Mouse (Mus musculus): ENCODE results near the gene St5. TPM values are rescaled to one million over a fixed set of nuclear protein-coding genes. Genes with fewer than 3 reads are reported as not detected.

Gene St5
- total RNA-seq, 4 experiments from 2014 or later, result 14.4 to 18.3 (median 15.7) TPM

- no peak for DNase-seq (ENCODE audit: low spot score in 2 of 2)
Measured at GRCm38 (mm10) chr7:109568391-109568892, 135.0 kb downstream of the St5 start.

- no peak for DNase-seq (ENCODE audit: low spot score in 2 of 2)
Measured at GRCm38 (mm10) chr7:109566841-109567768, 136.3 kb downstream of the St5 start.

DNA sequence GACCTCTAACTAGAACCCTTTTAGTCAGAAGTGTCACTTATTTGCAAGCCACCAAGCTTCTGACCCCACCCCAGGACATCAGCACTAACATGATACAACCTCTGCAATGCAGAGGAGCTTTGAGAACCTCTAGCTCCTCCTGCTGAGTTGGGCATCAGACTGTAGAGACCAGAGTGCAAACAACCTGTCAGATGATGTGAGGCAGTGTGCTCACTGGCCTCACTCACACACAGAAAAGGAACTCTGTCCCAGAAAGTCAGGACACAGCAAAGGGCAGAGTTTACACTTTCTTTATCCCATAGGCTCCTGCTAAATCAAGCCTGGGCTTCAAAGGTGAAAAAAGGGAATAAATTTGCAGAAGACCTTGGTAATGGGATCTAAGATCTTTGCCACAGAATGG, 137.1 kb downstream of the St5 start:
- no peak for DNase-seq (ENCODE audit: low spot score in 2 of 2)

GRCm38 (mm10) chr7:109563775-109564362, 139.5 kb downstream of the St5 start:
- no peak for DNase-seq (ENCODE audit: low spot score in 2 of 2)

DNA sequence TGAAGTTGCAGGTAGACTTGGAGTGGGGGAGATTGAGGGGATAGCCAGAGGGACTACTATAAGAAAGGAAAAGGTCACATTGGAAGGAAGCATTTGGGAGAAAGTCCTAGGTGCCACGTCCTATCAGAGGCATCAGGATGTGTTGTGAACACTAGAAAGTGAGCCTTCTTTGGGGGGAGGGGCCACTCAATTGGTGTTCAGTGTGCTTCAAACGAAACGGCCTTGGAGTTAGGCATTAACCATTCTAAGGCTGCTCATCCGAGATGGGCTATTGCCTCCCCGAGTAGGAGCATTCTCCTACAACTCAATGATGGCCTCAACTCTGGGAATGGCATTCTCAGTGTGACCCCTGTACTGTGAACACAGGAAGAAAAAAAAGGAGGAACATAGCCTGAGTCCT, 140.7 kb downstream of the St5 start:
- no peak for DNase-seq (ENCODE audit: low spot score in 2 of 2)

GRCm38 (mm10) chr7:109562154-109562599, 141.2 kb downstream of the St5 start:
- DNase-seq (ENCODE audit: low spot score in 2 of 2), result no peak

DNA sequence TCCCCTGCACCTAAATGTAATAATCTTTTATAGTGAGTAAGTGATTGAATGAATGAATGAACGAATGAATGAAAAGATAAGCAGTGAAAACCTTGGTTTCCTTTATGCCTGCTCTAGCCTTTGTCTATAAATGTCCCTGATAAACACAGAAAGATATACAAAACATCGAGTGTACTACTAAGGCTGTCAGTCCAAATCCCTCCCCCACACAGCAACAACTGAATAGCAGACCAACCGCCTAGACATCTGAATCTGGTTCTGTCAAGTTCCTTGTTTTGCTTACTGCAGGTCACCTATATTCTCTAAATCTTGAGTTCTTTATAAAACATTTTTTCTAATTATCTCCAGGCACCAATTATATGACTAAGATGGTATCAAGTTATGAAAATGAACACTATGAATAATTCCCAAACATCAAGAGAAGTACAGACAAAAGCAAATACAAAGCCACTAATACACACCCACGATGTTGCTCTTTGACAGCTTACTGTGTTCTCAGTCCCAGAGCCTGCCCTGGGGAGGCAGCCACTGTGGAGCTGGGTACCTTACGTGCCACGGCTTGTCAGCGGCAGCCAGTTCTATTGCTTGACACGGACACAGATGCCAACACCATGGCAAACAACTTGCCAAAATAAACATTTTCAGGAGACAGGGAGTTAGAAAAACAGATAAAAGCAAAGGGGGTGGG, 141.8 kb downstream of the St5 start:
- DNase-seq (ENCODE audit: low spot score in 2 of 2), result no peak

- DNase-seq (ENCODE audit: low spot score in 2 of 2), result no peak
Measured at GRCm38 (mm10) chr7:109559536-109559935, 143.9 kb downstream of the St5 start.

GRCm38 (mm10) chr7:109546726-109547125, 156.7 kb downstream of the St5 start:
- peak in 1 of 2 experiments; percentile 22 for DNase-seq (ENCODE audit: low spot score in 2 of 2)

DNA sequence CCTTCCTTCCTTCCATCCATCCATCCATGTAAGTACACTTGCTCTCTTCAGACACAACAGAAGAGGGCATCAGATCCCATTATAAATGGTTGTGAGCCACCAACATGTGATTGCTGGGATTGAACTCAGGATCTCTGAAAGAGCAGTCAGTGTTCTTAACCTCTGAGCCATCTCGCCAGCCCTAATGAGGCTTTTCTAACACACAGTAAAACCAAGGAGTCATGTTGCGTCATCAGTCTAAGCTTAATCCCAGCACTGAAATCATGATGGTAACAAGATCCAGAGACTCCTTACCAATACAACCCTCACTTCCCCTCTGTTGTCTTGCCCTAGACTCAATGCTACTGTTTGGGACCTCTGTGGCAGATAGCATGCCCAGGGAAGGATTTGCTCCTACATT, 157.2 kb downstream of the St5 start:
- no peak for DNase-seq (ENCODE audit: low spot score in 2 of 2)

GRCm38 (mm10) chr7:109545255-109545993, 158.0 kb downstream of the St5 start:
- DNase-seq (ENCODE audit: low spot score in 2 of 2), result no peak

DNA sequence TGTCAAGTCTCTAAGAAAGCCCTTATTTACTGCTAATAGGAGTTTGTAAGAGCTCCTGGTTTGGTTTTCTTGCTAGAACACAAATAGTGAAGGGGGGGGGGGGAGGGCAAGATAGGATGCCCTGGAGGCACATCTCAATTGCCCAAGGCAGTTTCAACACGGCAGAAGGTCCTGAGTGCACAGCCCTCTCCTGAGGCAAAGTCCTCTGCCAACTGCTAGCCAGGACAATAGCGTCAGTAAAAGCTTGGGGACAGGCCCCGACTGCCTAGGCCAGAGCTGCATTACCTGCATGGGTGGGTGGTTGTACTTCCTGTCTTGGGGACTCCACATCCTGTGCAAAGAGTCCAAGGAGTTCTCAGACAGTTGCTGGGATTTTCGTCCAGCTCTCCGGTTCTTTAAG, 158.6 kb downstream of the St5 start:
- DNase-seq (ENCODE audit: low spot score in 2 of 2), result no peak

DNA sequence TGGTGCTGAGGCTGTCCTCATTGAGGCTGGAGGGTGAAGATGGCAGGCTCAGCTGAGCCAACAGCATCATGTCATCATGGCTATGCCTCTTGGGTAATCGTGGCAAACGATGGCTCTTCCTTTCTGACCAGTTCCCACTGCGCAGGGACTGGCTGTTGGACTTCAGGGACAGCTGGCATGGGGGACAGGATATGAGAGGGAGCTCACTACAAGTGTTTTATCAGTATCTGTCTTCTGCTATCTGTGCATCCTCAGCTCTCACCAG, 161.1 kb downstream of the St5 start:
- no peak for DNase-seq (ENCODE audit: low spot score in 2 of 2)

GRCm38 (mm10) chr7:109541609-109542363, 161.6 kb downstream of the St5 start:
- no peak for DNase-seq (ENCODE audit: low spot score in 2 of 2)

GRCm38 (mm10) chr7:109540902-109541301, 162.5 kb downstream of the St5 start:
- DNase-seq (ENCODE audit: low spot score in 2 of 2), result no peak

GRCm38 (mm10) chr7:109536451-109536946, 166.9 kb downstream of the St5 start:
- DNase-seq (ENCODE audit: low spot score in 2 of 2), result peak in 1 of 2 experiments; percentile 34

DNA sequence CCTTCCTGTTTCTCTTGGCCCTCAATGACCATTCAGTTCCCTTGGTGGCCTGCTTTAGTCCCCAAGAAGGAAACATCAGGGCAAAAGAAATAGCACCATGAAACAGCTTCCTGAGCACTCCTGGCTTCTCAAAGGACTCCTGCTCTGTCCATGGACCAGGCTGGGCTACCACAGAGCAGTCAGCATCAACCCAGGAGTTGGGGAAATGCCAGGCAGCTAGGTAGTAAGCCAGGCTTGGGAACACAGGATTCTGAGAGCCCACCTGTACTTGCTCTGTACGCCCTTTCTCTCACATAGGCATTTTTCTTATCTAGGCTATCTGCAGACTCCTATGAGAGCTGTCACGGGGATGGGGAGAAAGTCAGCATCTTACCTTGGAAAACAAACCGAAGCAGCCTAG, 168.5 kb downstream of the St5 start:
- no peak for DNase-seq (ENCODE audit: low spot score in 2 of 2)

DNA sequence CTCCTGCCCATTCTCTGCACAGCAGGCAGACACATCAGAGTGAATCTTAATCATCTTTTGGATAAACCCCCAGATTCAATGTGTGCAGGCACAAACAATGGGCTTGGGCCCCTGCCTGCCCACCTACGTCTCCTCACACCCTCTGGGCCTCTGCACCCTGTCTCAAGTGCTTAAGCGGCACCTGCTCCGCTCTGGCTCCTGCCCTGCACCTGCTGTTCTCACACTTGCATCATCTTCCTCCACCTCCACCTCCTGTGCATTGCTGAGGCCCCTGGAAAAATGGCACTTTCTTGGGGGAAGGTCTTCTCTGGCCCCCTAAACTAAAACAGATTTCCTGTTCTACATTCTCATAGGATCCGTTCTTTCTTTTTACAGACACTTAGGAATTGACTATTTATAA, 169.5 kb downstream of the St5 start:
- DNase-seq (ENCODE audit: low spot score in 2 of 2), result peak in 1 of 2 experiments; percentile 43

- peak in 1 of 2 experiments; percentile 29 for DNase-seq (ENCODE audit: low spot score in 2 of 2)
Measured at GRCm38 (mm10) chr7:109533129-109533528, 170.3 kb downstream of the St5 start.

DNA sequence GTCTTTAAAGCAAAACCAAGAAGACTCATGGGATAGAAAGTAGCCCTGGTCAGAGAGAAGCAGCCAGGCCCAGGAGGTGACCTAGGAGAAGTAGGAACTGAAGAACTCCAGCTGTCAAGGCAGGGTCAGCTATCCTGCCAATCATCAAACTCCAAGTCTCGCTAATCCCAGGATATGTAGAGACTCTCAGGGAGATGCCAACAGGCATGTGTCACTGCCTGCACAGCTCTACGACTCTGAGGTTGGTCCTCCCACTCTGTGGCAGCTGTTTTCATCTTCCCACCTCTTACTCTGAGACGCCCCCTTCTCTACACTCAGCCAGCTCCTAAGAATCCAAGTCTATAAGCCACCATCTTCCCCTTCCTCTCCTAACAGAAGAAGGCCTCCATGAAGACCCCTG, 170.7 kb downstream of the St5 start:
- DNase-seq (ENCODE audit: low spot score in 2 of 2), result peak in 1 of 2 experiments; percentile 44

Data from left cerebral cortex, adult 8-10 months (tissue).